Mouse (Mus musculus): ENCODE results near the gene Gnaq.

DNA sequence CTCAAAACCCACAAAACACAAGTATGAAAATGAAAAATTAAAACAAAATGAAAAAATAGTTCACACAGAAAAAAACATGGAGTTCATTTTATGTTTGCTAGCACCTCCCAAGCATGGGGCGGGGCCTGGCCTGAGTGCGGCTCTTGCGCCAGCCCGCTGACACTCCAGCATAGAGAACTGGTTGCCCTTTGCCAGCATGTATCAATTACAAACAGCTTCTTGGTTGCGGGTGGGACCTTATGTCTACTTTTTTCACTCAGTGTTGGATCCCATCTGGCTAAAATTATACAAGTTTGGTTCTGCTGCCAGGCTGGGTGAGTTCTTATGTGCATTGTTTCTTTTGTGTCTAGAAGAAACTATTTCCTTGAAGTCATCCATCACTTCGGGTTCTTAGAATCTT, 14.8 kb downstream of the Gnaq start:
- no peak for TF ChIP-seq CTCF (IDR thresholded peaks at IDR 0.05; ENCODE audit: low read depth, low read length)
- no peak for TF ChIP-seq POLR2A (IDR thresholded peaks at IDR 0.05; ENCODE audit: borderline replicate concordance, low read depth, low read length)

Measured in bone marrow macrophage, adult 2 months (primary cell).